Mouse (Mus musculus) bone marrow, adult 2 months (tissue): ENCODE measurements around the gene Appl1.

Experiments used
- CTCF ChIP-seq: fragments of 200-500 bp; IDR thresholded peaks from 2 replicates; pipeline ENCODE4 v1.5.1; 2011; ENCODE audit warnings: low read length, control low read depth; ENCODE audit not compliant: control insufficient read depth, insufficient read depth
- POLR2A ChIP-seq: fragments of 200-500 bp; IDR thresholded peaks from 2 replicates; pipeline ENCODE4 v1.6.1; 2011; ENCODE audit warnings: low read depth, mild to moderate bottlenecking, control low read depth, low read length, borderline replicate concordance; ENCODE audit not compliant: control insufficient read depth

DNA sequence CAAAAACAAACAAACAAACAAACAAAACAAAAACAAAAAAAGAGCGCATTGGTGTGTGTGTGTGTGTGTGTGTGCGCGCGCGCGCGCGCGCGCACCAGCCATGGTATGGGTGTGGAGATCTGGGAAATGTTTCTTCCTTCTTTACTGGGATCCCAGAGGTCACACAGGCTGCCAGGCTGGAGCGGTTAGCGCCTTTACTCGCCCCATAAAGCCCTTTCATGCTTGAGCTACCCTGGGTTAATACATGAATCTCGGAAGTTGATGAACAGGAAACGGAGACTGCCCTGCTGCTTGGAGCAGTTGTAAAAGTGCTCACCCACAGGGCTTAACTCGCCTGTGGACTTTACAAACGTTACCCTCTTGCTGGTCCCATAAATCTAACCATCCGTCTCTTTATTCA, 20.6 kb upstream of the Appl1 start:
- TF ChIP-seq POLR2A (no peak), CTCF (no peak)
